Mouse (Mus musculus) liver, adult 2 months (tissue): Measurements from ENCODE around the gene Opn4. TPM values are rescaled to one million over a fixed set of nuclear protein-coding genes. Genes with fewer than 3 reads are reported as not detected.

Source experiments
- DNase-seq: peaks from one replicate; pipeline ENCODE4 v3.0.0-alpha.2; 2011; ENCODE audit warnings: low read depth, low spot score; ENCODE audit errors: extremely low read depth
- H3K27ac ChIP-seq: fragments of 200-500 bp; replicated peaks from 2 replicates; pipeline ENCODE4 v1.5.1; 2012; ENCODE audit warnings: low read depth, mild to moderate bottlenecking, control low read depth, inconsistent platforms, low read length; ENCODE audit not compliant: insufficient read depth
- H3K27me3 ChIP-seq: fragments of 200-500 bp; 2 replicates; pipeline ENCODE4 v1.6.1; 2012; ENCODE audit warnings: mild to moderate bottlenecking, moderate library complexity, low read length, inconsistent platforms; ENCODE audit not compliant: control insufficient read depth, insufficient read depth
- H3K36me3 ChIP-seq: fragments of 200-500 bp; 2 replicates; pipeline ENCODE4 v1.6.1; 2012; ENCODE audit warnings: low read length, inconsistent platforms; ENCODE audit not compliant: control insufficient read depth, insufficient read depth
- H3K4me1 ChIP-seq: fragments of 200-500 bp; 2 replicates; pipeline ENCODE4 v1.6.1; 2011; ENCODE audit warnings: low read length; ENCODE audit not compliant: control insufficient read depth, insufficient read depth
- H3K4me3 ChIP-seq: fragments of 200-500 bp; 2 replicates; pipeline ENCODE4 v1.5.1; 2011; ENCODE audit warnings: low read depth, mild to moderate bottlenecking, control low read depth, low read length, moderate library complexity; ENCODE audit not compliant: insufficient read depth
- H3K79me2 ChIP-seq: fragments of 200-500 bp; 2 replicates; pipeline ENCODE4 v1.6.1; 2012; ENCODE audit warnings: inconsistent platforms, mild to moderate bottlenecking, low read length, moderate library complexity; ENCODE audit not compliant: control insufficient read depth, insufficient read depth
- H3K9ac ChIP-seq: fragments of 200-500 bp; 2 replicates; pipeline ENCODE4 v1.6.1; 2012; ENCODE audit warnings: low read depth, mild to moderate bottlenecking, control low read depth, inconsistent platforms, low read length
- CTCF ChIP-seq: fragments of 200-500 bp; IDR thresholded peaks from 2 replicates; pipeline ENCODE4 v1.5.1; 2011; ENCODE audit warnings: low read depth, low read length, control low read depth
- POLR2A ChIP-seq: fragments of 200-500 bp; IDR thresholded peaks from 2 replicates; pipeline ENCODE4 v1.6.1; 2011; ENCODE audit warnings: low read length, control low read depth; ENCODE audit not compliant: insufficient read depth; ENCODE audit errors: extremely low read depth
- WGBS: fragments of 180-500 bp; shearing (Covaris S2); methylation state at CpG from one replicate; pipeline ENCODE4 v1.1.7; 2018; 5-methylcytosine and 5-hydroxymethylcytosine counted together
- polyA plus RNA-seq: library from polyadenylated mRNA; depleted of rRNA; stranded (reverse); fragments of >200 nt; gene quantifications from 2 replicates; pipeline ENCODE4 v1.2.3, GENCODE M21; 2012
- total RNA-seq: library from RNA; depleted of rRNA; stranded (reverse); fragments of >200 nt; gene quantifications from 2 replicates; pipeline ENCODE4 v1.2.3, GENCODE M21; 2014

Gene Opn4
- total and polyA plus RNA-seq, 2 experiments = not detected

DNA sequence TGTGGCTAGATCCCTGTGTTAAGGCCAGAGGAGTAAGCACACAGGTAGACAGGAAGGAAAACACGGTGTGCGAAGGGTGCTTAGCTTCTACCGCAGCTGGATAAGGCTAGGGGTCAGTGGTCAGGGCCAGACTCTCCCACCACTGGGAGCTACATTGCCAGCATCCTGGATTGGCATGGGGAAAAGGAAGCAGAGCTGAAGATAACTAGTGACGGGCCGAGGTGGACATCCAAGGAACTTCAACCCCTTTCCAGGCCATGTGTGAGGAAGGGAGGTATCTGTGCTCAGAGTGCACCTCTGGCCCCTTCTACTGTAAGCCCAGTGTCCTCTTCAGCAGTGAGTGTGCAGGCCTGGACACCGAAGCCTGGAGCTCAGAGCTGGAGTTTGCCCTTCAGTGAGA lies 46.5 kb downstream of the Opn4 start:
- Histone ChIP-seq H3K9ac (no peak overlapping the region), H3K27me3 (no peaks in the 10 kb centered on the region), H3K27ac (no peak overlapping the region), H3K4me3 (no peak overlapping the region), H3K79me2 (no peaks in the 10 kb centered on the region), H3K36me3 (no peaks in the 10 kb centered on the region), H3K4me1 (peaks cover 2% of the 10 kb centered on the region; the same call in 1 of the 2 replicates)
- no peak for DNase-seq
- 60% methylated on average over 6 of the region's 6 CpGs for WGBS
- TF ChIP-seq POLR2A (no peak), CTCF (no peak)

DNA sequence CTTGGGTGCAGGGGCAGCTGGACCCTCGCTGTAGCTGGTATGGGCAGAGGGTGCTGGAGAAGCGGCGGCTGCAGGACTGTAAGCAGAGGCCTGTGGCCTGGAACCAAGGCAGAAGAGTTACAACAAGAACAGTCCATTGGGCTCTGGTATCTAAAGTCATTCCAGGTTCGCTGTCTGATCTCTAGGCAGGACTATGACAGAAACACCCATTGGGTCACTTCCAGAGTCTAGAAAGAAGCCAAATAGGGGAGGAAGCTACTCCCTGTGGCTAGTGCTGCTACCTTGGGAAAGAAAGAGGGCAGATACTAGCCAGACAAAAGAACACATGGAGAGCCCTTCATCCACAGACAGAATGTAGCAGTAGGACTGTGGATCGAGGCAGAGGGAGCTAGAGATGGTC lies 47.7 kb downstream of the Opn4 start:
- DNase-seq = peak; percentile 75
- H3K27me3 ChIP-seq = no peaks in the 10 kb centered on the region

DNA sequence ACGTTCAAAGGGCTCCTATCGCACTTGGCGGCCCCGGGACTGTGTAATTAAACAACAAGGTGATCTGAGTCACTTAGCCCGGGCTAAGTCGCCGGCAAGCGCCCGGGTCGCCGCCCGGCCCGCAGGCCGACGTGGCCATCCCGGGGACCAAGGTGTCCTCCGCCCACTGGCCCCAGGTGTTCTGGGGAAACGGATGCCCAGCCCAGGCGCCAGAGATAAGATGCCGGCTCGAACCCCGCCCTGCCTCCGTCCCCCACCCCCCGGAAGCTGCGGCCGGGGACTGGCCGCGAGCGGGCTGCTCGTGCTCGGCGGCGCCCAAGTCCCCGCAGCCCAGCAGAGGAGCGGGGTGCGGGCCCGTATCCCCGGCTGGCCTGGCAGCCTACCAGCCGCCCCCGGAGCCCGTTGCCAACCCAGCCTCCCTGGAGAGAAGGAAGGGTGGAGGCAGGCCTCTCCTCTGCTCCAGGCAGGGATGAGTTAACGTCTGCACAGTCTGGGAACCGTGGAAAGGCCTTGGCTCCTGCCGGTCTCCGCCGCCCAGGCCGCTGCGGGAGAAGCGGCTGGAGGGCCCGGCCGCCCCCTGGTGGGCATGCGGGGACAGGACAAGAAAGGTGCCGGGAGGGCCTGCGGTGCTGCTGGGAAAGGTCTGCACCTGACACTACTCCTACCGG lies 50.8 kb downstream of the Opn4 start:
- H3K9ac ChIP-seq = peak overlapping the region; percentile 86
- H3K79me2 ChIP-seq = no peaks in the 10 kb centered on the region
- peak; percentile 87 for TF ChIP-seq CTCF
- TF ChIP-seq POLR2A = no peak
- H3K4me3 ChIP-seq = peak overlapping the region; percentile 81
- H3K4me1 ChIP-seq = peaks cover 4% of the 10 kb centered on the region; the same call in 1 of the 2 replicates
- H3K27ac ChIP-seq = no peak overlapping the region
- no peaks in the 10 kb centered on the region for H3K36me3 ChIP-seq
- under 1% methylated on average over 55 of the region's 55 CpGs for WGBS
- DNase-seq = peak; percentile 61
- H3K27me3 ChIP-seq = no peaks in the 10 kb centered on the region

More for the DNA sequence above, 47.7 kb downstream of the Opn4 start:
- H3K27ac ChIP-seq = no peak overlapping the region
- WGBS = 74% methylated on average over 5 of the region's 5 CpGs
- peaks cover 5% of the 10 kb centered on the region; the same call in 1 of the 2 replicates for H3K4me1 ChIP-seq
- no peak for TF ChIP-seq POLR2A
- TF ChIP-seq CTCF = no peak
- no peak overlapping the region for H3K9ac ChIP-seq
- H3K79me2 ChIP-seq = no peaks in the 10 kb centered on the region
- H3K36me3 ChIP-seq = no peaks in the 10 kb centered on the region
- no peak overlapping the region for H3K4me3 ChIP-seq

DNA sequence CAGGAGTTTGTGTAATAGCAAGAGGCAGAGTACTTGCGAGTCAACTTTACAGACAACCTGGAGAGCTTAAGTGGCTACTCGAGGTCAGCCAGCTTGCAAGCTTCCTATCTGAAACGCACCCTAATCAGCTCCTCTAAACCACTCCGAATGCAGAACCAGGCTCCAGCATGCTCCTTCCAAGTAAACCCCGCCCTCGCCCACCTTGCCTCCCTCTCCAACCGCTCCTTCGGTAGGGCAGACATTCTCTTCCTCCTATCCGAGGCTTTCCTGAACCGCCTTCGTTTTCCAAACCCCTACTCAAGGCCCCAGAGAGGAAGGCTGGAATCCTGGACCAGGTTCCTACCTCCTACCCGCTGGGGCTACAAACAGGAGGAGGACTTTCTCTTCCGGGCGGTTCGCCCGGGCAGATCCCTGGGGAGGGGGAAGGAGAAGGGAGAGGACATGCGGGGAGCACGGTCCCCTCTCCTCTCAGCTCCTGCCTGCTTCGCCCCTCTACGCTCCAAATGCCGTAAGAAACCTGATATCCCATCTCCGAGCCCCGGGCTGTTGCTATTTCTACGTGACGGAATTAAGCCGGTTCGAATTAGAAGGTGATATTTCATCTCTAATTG lies 51.4 kb downstream of the Opn4 start:
- Histone ChIP-seq H3K4me3 (peak overlapping the region; percentile 81), H3K27me3 (no peaks in the 10 kb centered on the region), H3K79me2 (no peaks in the 10 kb centered on the region), H3K27ac (no peak overlapping the region), H3K9ac (peak overlapping the region; percentile 86), H3K36me3 (no peaks in the 10 kb centered on the region), H3K4me1 (peaks cover 4% of the 10 kb centered on the region; the same call in 1 of the 2 replicates)
- TF ChIP-seq POLR2A = no peak
- no peak for TF ChIP-seq CTCF
- DNase-seq = peak; percentile 64
- WGBS = 3% methylated on average over 27 of the region's 27 CpGs

DNA sequence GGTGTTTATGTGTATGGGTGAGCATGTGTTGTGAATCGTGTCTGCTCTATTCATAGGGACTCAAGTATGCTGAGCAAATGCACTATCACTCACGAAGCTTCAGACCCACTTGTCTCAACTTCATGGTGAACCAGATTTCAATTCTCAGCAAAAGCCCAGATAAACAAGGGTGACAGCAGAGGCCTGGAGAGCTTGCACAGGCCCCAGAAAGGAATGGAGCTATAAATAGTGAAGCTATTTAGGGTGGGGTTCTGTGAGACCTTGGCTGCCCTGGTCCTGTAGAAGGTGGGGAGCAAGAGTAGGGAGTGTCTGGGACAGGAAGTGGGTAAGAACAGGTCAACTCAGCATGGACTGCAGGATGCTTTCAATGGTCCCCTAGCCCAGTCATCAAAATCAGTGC lies 55.4 kb downstream of the Opn4 start:
- Histone ChIP-seq H3K79me2 (no peaks in the 10 kb centered on the region), H3K27ac (no peak overlapping the region), H3K36me3 (no peaks in the 10 kb centered on the region), H3K9ac (no peak overlapping the region), H3K4me3 (no peak overlapping the region), H3K27me3 (no peaks in the 10 kb centered on the region), H3K4me1 (peaks cover 4% of the 10 kb centered on the region; the same call in 1 of the 2 replicates)
- DNase-seq = no peak
- 82% methylated on average over 2 of the region's 2 CpGs for WGBS
- TF ChIP-seq POLR2A (no peak), CTCF (no peak)

DNA sequence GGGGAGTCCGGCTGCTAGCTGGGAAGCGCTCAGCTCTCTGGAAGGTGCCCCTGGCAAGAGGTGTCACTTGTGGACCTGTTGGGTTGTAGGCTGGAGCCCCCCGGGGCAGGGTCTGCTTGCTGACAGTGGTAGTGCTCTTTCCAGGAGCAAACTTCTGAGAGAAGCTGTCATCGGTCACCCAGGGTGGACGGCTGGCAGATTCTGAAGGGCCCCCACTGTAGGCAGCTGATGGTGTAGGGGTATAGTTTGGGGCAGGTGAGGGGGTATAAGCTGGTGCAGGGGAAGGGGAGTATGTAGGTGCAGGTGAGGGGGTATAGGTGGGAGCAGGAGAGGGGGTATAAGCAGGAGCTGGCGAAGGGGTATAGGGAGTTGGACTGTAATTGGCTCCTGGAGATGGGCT lies 55.9 kb downstream of the Opn4 start:
- no peak overlapping the region for H3K9ac ChIP-seq
- no peaks in the 10 kb centered on the region for H3K79me2 ChIP-seq
- 95% methylated on average over 6 of the region's 6 CpGs for WGBS
- no peaks in the 10 kb centered on the region for H3K27me3 ChIP-seq
- peaks cover 4% of the 10 kb centered on the region; the same call in 1 of the 2 replicates for H3K4me1 ChIP-seq
- no peak overlapping the region for H3K4me3 ChIP-seq
- no peak overlapping the region for H3K27ac ChIP-seq
- DNase-seq = no peak
- no peaks in the 10 kb centered on the region for H3K36me3 ChIP-seq
- TF ChIP-seq POLR2A = no peak
- TF ChIP-seq CTCF = no peak
